Mouse (Mus musculus) mature B cell (primary cell): ENCODE results near the gene Plxna3.
"Not testable (repeated sequence)": the region's sequence is repeated elsewhere in the genome, so short reads cannot be mapped to it uniquely, and the experiment has no call there.

ENCODE experiments used
- in situ Hi-C: fragments of 300-500 bp; cut with MboI; formaldehyde crosslinking; loops from 2 replicates; pipeline ENCODE4 v1.14.3; 2019

Plxna3 gene

GRCm38 (mm10) chrX:74328725-74329161 lies at the start of gene Plxna3:
Plxna3 (plus strand) TSS chrX:74329066.
- in situ Hi-C loops, result no loop called here

- in situ Hi-C loops, result no loop called here
These were observed 47.7 kb upstream of the Plxna3 start for GRCm38 (mm10) chrX:74281041-74281731.

- in situ Hi-C loops, result no loop called here
These were observed 47.0 kb upstream of the Plxna3 start, which contains the start of the genes Taz and Dnase1l1 for GRCm38 (mm10) chrX:74281732-74282394. Taz (plus strand) TSS chrX:74281912. Dnase1l1 (minus strand) TSS chrX:74282337.

- in situ Hi-C loops, result no loop called here
These were observed 46.3 kb upstream of the Plxna3 start for GRCm38 (mm10) chrX:74282395-74283091.

GRCm38 (mm10) chrX:74283092-74283437 lies 45.8 kb upstream of the Plxna3 start:
- in situ Hi-C loops, result no loop called here

GRCm38 (mm10) chrX:74293431-74293830 lies 35.4 kb upstream of the Plxna3 start:
- in situ Hi-C loops, result no loop called here

- in situ Hi-C loops, result no loop called here
These were observed 32.1 kb upstream of the Plxna3 start, which contains the start of gene Atp6ap1 for GRCm38 (mm10) chrX:74296538-74297448. Atp6ap1 (plus strand) TSS chrX:74297097.

- in situ Hi-C loops, result no loop called here
These were observed 30.5 kb upstream of the Plxna3 start for GRCm38 (mm10) chrX:74298348-74298747.

GRCm38 (mm10) chrX:74299721-74300120 lies 29.1 kb upstream of the Plxna3 start:
- in situ Hi-C loops, result no loop called here

- in situ Hi-C loops, result no loop called here
These were observed 23.8 kb upstream of the Plxna3 start, which contains the start of gene Gdi1 for GRCm38 (mm10) chrX:74304867-74305700. Gdi1 (plus strand) TSS chrX:74304998.

GRCm38 (mm10) chrX:74312540-74313464 lies 16.1 kb upstream of the Plxna3 start, which contains the start of gene Fam50a:
Fam50a (plus strand) TSS chrX:74313033.
- in situ Hi-C loops, result no loop called here

- in situ Hi-C loops, result no loop called here
These were observed 377 bp downstream of the Plxna3 start for GRCm38 (mm10) chrX:74329215-74329671.

- in situ Hi-C loops, result no loop called here
These were observed 1.5 kb downstream of the Plxna3 start for GRCm38 (mm10) chrX:74330166-74330930.

- in situ Hi-C loops, result no loop called here
These were observed 24.0 kb downstream of the Plxna3 start for GRCm38 (mm10) chrX:74352645-74353466.

- in situ Hi-C loops, result no loop called here
These were observed 24.6 kb downstream of the Plxna3 start, which contains the start of gene Lage3 for GRCm38 (mm10) chrX:74353467-74353770. Lage3 (minus strand) TSS chrX:74353618.

- in situ Hi-C loops, result not testable (repeated sequence)
These were observed 28.2 kb downstream of the Plxna3 start for GRCm38 (mm10) chrX:74357069-74357468.

- in situ Hi-C loops, result no loop called here
These were observed 30.3 kb downstream of the Plxna3 start for GRCm38 (mm10) chrX:74359171-74359570.

- in situ Hi-C loops, result no loop called here
These were observed 38.6 kb downstream of the Plxna3 start for GRCm38 (mm10) chrX:74367512-74367911.
